Mouse (Mus musculus) left cerebral cortex, postnatal 10 days (tissue): ENCODE measurements around the gene Shisa4. TPM values are rescaled to one million over a fixed set of nuclear protein-coding genes. Genes with fewer than 3 reads are reported as not detected.

Source experiments
- total RNA-seq, 2 experiments: library from RNA; stranded (reverse); gene quantifications; 2 replicates each; pipeline ENCODE4 v1.2.3; 2021

Gene Shisa4
- total RNA-seq, 2 experiments from 2014 or later = 118 to 121 TPM

Other genes with a start within 250 kb of the Shisa4 start
- under 1 TPM in 1 of 2 experiments, not detected in 1; 0.22 TPM for gene Ptpn7, start 242.5 kb downstream of the Shisa4 start, total RNA-seq
- gene Arl8a, start 228.4 kb downstream of the Shisa4 start, total RNA-seq = 100 to 1,000 TPM; 418 to 439 TPM
- 10 to 100 TPM; 99.0 to 99.3 TPM for gene Gpr37l1, start 207.6 kb downstream of the Shisa4 start, total RNA-seq
- not detected for gene Elf3, start 116.7 kb downstream of the Shisa4 start, total RNA-seq
- 10 to 100 TPM; 47.3 to 52.1 TPM for gene Rnpep, start 91.2 kb downstream of the Shisa4 start, total RNA-seq
- 100 to 1,000 TPM; 155 to 166 TPM for gene Timm17a, start 61.5 kb downstream of the Shisa4 start, total RNA-seq
- under 1 TPM; 0.36 to 0.54 TPM for gene Lmod1, start 50.4 kb downstream of the Shisa4 start, total RNA-seq
- gene Ipo9, start 55.3 kb upstream of the Shisa4 start, total RNA-seq = 100 to 1,000 TPM; 170 TPM
- 100 to 1,000 TPM; 227 to 238 TPM for gene Nav1, start 232.1 kb upstream of the Shisa4 start, total RNA-seq